Mouse (Mus musculus) limb, embryonic 13.5 days (tissue): Measurements from ENCODE around the gene Psg16. TPM values are rescaled to one million over a fixed set of nuclear protein-coding genes. Genes with fewer than 3 reads are reported as not detected.

Experiments
- ATAC-seq: fragments of 200-750 bp; cut with Nextera tagmentation; 2 replicates; pipeline ENCODE4 v1.8.0; 2017; ENCODE audit warnings: low read depth, moderate number of reproducible peaks, moderate TSS enrichment; ENCODE audit not compliant: low FRiP score
- H3K27ac ChIP-seq: fragments of 300-500 bp; sonication (generic); 2 replicates; pipeline ENCODE4 v1.5.1; 2015; ENCODE audit warnings: inconsistent platforms, mild to moderate bottlenecking, moderate library complexity
- H3K27me3 ChIP-seq: fragments of 300-500 bp; sonication (generic); 2 replicates; pipeline ENCODE4 v1.6.1; 2015; ENCODE audit warnings: mild to moderate bottlenecking, inconsistent platforms
- H3K36me3 ChIP-seq: fragments of 300-500 bp; sonication (generic); 2 replicates; pipeline ENCODE4 v1.6.1; 2015; ENCODE audit warnings: inconsistent platforms, mild to moderate bottlenecking, moderate library complexity
- H3K4me1 ChIP-seq: fragments of 300-500 bp; sonication (generic); 2 replicates; pipeline ENCODE4 v1.6.1; 2015; ENCODE audit warnings: inconsistent platforms
- H3K4me2 ChIP-seq: fragments of 300-500 bp; sonication (generic); replicated peaks from 2 replicates; pipeline ENCODE4 v1.6.1; 2015; ENCODE audit warnings: inconsistent platforms, mild to moderate bottlenecking, moderate library complexity
- H3K4me3 ChIP-seq: fragments of 300-500 bp; sonication (generic); 2 replicates; pipeline ENCODE4 v1.5.1; 2015; ENCODE audit warnings: moderate library complexity, mild to moderate bottlenecking, inconsistent platforms
- H3K9ac ChIP-seq: fragments of 300-500 bp; sonication (generic); 2 replicates; pipeline ENCODE4 v1.6.1; 2015; ENCODE audit warnings: mild to moderate bottlenecking, inconsistent platforms
- H3K9me3 ChIP-seq: fragments of 300-500 bp; sonication (generic); 2 replicates; pipeline ENCODE4 v1.6.1; 2016; ENCODE audit warnings: inconsistent platforms
- WGBS: fragments of 180-500 bp; shearing (Covaris S2); methylation state at CpG from one replicate; pipeline ENCODE4 v1.1.7; 2015; 5-methylcytosine and 5-hydroxymethylcytosine counted together
- polyA plus RNA-seq: library from polyadenylated mRNA; unstranded; fragments of >200 nt; fragmentation: Nextera tagmentation; extraction: Ambion mirVana; gene quantifications from 2 replicates; pipeline ENCODE4 v1.2.1, GENCODE M21; 2015

The Psg16 gene
- polyA plus RNA-seq, 1 experiment from 2014 or later: 0.17 TPM

- Histone ChIP-seq H3K27ac (no peak overlapping the region), H3K36me3 (no peaks in the 10 kb centered on the region), H3K27me3 (no peaks in the 10 kb centered on the region), H3K4me1 (no peaks in the 10 kb centered on the region), H3K4me2 (no peak overlapping the region), H3K9me3 (peaks cover 21% of the 10 kb centered on the region; the same call in 1 of the 2 replicates), H3K9ac (no peak overlapping the region), H3K4me3 (no peak overlapping the region)
- WGBS: 84% methylated on average over 7 of the region's 7 CpGs
- no peak for ATAC-seq
Observed at GRCm38 (mm10) chr7:17159011-17159410, 85.2 kb downstream of the Psg16 start.

GRCm38 (mm10) chr7:17171827-17172226 is 98.0 kb downstream of the Psg16 start:
- no peaks in the 10 kb centered on the region for H3K36me3 ChIP-seq
- H3K4me2 ChIP-seq: no peak overlapping the region
- WGBS: 86% methylated on average over 4 of the region's 4 CpGs
- H3K4me1 ChIP-seq: no peaks in the 10 kb centered on the region
- no peak for ATAC-seq
- H3K27me3 ChIP-seq: no peaks in the 10 kb centered on the region
- no peak overlapping the region for H3K27ac ChIP-seq
- H3K9ac ChIP-seq: no peak overlapping the region
- H3K9me3 ChIP-seq: peaks cover 26% of the 10 kb centered on the region
- no peak overlapping the region for H3K4me3 ChIP-seq

Other genes starting within 250 kb of the Psg16 start
- gene Prkd2, start 231.1 kb upstream of the Psg16 start, polyA plus RNA-seq: 20.8 and 20.9 TPM in 2 replicates
- gene Dact3, start 198.7 kb upstream of the Psg16 start, polyA plus RNA-seq: 5.1 and 6.1 TPM in 2 replicates
- 15.4 and 16.0 TPM in 2 replicates for gene Gng8, start 182.3 kb upstream of the Psg16 start, polyA plus RNA-seq
- gene Ptgir, start 167.6 kb upstream of the Psg16 start, polyA plus RNA-seq: 2.0 TPM in 2 replicates
- 103 and 115 TPM in 2 replicates for gene Calm3, start 149.9 kb upstream of the Psg16 start, polyA plus RNA-seq
- gene Pnmal2, start 129.4 kb upstream of the Psg16 start, polyA plus RNA-seq: 22.7 and 23.4 TPM in 2 replicates
- gene Pnmal1, start 114.4 kb upstream of the Psg16 start, polyA plus RNA-seq: 1.00 and 1.0 TPM in 2 replicates
- gene Gm42372, start 91.0 kb upstream of the Psg16 start, polyA plus RNA-seq: 0.27 and 0.31 TPM in 2 replicates
- gene Ccdc8, start 81.3 kb upstream of the Psg16 start, polyA plus RNA-seq: 33.0 and 33.1 TPM in 2 replicates
- 115 and 118 TPM in 2 replicates for gene Ppp5c, start 46.1 kb upstream of the Psg16 start, polyA plus RNA-seq
- 12.9 and 14.9 TPM in 2 replicates for gene Hif3a, start 11.6 kb upstream of the Psg16 start, polyA plus RNA-seq
- not detected in 2 replicates for gene Ceacam3, start 76.2 kb downstream of the Psg16 start, polyA plus RNA-seq
- gene Psg29, start 129.4 kb downstream of the Psg16 start, polyA plus RNA-seq: not detected in 2 replicates